Mouse (Mus musculus): ENCODE results near the gene Ccsap.

DNA sequence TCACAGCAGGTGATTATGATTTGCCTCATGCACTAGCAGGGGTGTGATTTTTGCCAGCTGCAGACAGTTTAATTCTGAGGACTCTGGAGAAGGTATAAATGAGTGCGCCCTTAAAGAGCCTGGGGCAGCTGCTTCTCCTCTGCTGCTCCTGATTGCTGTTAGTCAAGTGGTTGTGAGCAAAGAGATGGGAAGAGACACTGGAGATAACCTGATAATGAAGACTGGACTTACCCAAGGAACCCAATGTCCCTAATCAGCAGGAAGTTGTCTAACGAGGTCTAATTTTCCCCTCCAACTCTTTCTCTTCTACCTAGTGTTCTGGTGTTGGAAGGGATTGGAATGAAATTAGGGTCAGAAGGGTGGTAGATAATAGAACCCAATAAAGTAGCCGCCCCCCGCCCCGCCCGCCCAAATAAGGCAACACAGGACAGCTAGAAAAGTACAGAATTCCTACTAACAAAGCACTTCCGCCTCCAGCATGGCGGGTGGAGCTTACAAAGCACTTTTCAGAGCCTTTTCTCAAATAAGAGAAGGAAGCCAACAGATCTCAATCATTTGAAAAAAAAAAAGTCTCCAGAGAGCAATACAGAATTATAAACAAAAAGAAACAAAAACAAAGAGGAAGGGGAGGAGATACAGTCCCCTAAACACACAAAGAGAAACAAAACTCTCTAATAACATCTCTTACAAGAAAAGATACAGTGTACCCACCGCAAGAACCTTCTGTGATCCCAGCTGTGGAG lies 5.1 kb downstream of the Ccsap start:
- TF ChIP-seq HCFC1 (IDR thresholded peaks at IDR 0.05; ENCODE audit: low read depth, low read length) (no peak), MAFK (IDR thresholded peaks at IDR 0.05; ENCODE audit: insufficient replicate concordance, low read length) (no peak)
